Mouse (Mus musculus): ENCODE results near the gene Il16.

- no peak for TF ChIP-seq POLR2A (IDR thresholded peaks at IDR 0.05; ENCODE audit: low read depth, low read length)
- TF ChIP-seq CTCF (IDR thresholded peaks at IDR 0.05; ENCODE audit: borderline replicate concordance, insufficient read depth, low read length), result no peak
These were observed 67.0 kb downstream of the Il16 start for GRCm38 (mm10) chr7:83678506-83678905.

Measured in embryonic fibroblast, embryonic 13.5 days (primary cell).